Mouse (Mus musculus) cortical plate, adult 2 months (tissue): Measurements from ENCODE around the gene Ercc4.

Experiments
- CTCF ChIP-seq: fragments of 200-500 bp; IDR thresholded peaks from 2 replicates; pipeline ENCODE4 v1.5.1; 2011; ENCODE audit warnings: mild to moderate bottlenecking, control low read depth, low read length; ENCODE audit not compliant: insufficient read depth; ENCODE audit errors: extremely low read depth
- POLR2A ChIP-seq: fragments of 200-500 bp; IDR thresholded peaks from 2 replicates; pipeline ENCODE4 v1.6.1; 2011; ENCODE audit warnings: mild to moderate bottlenecking, low read length, control low read depth; ENCODE audit not compliant: insufficient read depth; ENCODE audit errors: extremely low read depth

GRCm38 (mm10) chr16:13196626-13197025 is 87.1 kb downstream of the Ercc4 start:
- TF ChIP-seq CTCF (no peak), POLR2A (no peak)
